Mouse (Mus musculus): ENCODE measurements around the gene Abhd6. TPM values are rescaled to one million over a fixed set of nuclear protein-coding genes. Genes with fewer than 3 reads are reported as not detected.

The Abhd6 gene
- polyA plus RNA-seq, 1 experiment from 2014 or later = 15.6 TPM

- 71% methylated on average over 5 of the region's 5 CpGs for WGBS
- ATAC-seq (ENCODE audit: low FRiP score) = no peak
- no peak overlapping the region for H3K27ac ChIP-seq (ENCODE audit: low read depth, low read length)
These were observed 11.5 kb upstream of the Abhd6 start for GRCm38 (mm10) chr14:7991108-7991776.

GRCm38 (mm10) chr14:7992158-7992557 lies 10.5 kb upstream of the Abhd6 start:
- WGBS = 77% methylated on average over 6 of the region's 6 CpGs
- no peak for ATAC-seq (ENCODE audit: low FRiP score)

More at GRCm38 (mm10) chr14:7991108-7991776, 11.5 kb upstream of the Abhd6 start:
- Histone ChIP-seq H3K4me1 (ENCODE audit: control insufficient read depth, insufficient read depth, low read length) (no peaks in the 10 kb centered on the region), H3K9me3 (ENCODE audit: control insufficient read depth, low read length) (no peaks in the 10 kb centered on the region), H3K36me3 (ENCODE audit: control insufficient read depth, insufficient read depth, low read length) (no peaks in the 10 kb centered on the region), H3K4me3 (ENCODE audit: low read depth, low read length) (no peak overlapping the region), H3K4me2 (no peak overlapping the region), H3K9ac (ENCODE audit: low read length) (no peak overlapping the region), H3K27me3 (ENCODE audit: control insufficient read depth, insufficient read depth, low read length) (no peaks in the 10 kb centered on the region)
- DNase-seq (ENCODE audit: low spot score, missing footprints) = no peak

GRCm38 (mm10) chr14:7994271-7994767 lies 8.4 kb upstream of the Abhd6 start, which contains the start of gene Dnase1l3:
Gene Dnase1l3 (minus strand): TSS chr14:7994573.
- 0 out of 2 replicates have a peak, but pooled peaks have one; percentile 20 for ATAC-seq (ENCODE audit: low FRiP score)

More at GRCm38 (mm10) chr14:7992158-7992557, 10.5 kb upstream of the Abhd6 start:
- Histone ChIP-seq H3K27ac (ENCODE audit: low read depth, low read length) (no peak overlapping the region), H3K9ac (ENCODE audit: low read length) (no peak overlapping the region), H3K4me2 (no peak overlapping the region), H3K4me3 (ENCODE audit: low read depth, low read length) (no peak overlapping the region), H3K27me3 (ENCODE audit: control insufficient read depth, insufficient read depth, low read length) (no peaks in the 10 kb centered on the region), H3K36me3 (ENCODE audit: control insufficient read depth, insufficient read depth, low read length) (no peaks in the 10 kb centered on the region), H3K9me3 (ENCODE audit: control insufficient read depth, low read length) (no peaks in the 10 kb centered on the region), H3K4me1 (ENCODE audit: control insufficient read depth, insufficient read depth, low read length) (no peaks in the 10 kb centered on the region)
- DNase-seq (ENCODE audit: low spot score, missing footprints) = no peak

DNA sequence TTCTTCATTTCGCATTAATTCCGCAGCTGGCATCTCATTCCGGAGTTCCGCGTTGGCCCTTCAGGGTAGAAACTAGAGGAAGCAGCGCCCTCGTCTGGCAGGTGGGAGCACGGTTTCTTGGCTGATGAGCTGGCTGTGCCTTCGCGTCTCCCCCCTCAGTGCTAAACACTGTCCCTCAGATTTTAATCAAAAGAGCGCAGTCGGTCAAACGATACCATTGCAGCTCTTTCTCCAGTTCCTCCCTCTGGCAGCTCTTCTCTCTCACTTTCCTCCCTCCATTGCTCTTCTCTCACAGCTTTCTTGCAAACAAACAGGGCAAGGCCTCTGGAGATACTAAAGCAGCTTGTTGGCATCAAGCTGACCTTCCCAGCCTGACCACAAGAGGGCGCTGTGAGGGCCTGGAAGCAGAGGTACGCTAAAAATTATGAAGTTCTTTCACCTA lies 5.4 kb upstream of the Abhd6 start:
- Histone ChIP-seq H3K4me2 (peak overlapping the region; percentile 39; the same call in 1 of the 2 replicates), H3K27me3 (ENCODE audit: control insufficient read depth, insufficient read depth, low read length) (peaks cover 16% of the 10 kb centered on the region), H3K9me3 (ENCODE audit: control insufficient read depth, low read length) (no peaks in the 10 kb centered on the region), H3K4me3 (ENCODE audit: low read depth, low read length) (peak overlapping the region; percentile 13; the same call in 1 of the 2 replicates), H3K9ac (ENCODE audit: low read length) (peak overlapping the region; percentile 52), H3K27ac (ENCODE audit: low read depth, low read length) (no peak overlapping the region), H3K36me3 (ENCODE audit: control insufficient read depth, insufficient read depth, low read length) (no peaks in the 10 kb centered on the region), H3K4me1 (ENCODE audit: control insufficient read depth, insufficient read depth, low read length) (0 out of 2 replicates have a peak, but pooled peaks cover under 1% of the 10 kb centered on the region)
- ATAC-seq (ENCODE audit: low FRiP score) (peak; percentile 69), DNase-seq (ENCODE audit: low spot score, missing footprints) (peak; percentile 98)
- 1% methylated on average over 15 of the region's 15 CpGs for WGBS

More at GRCm38 (mm10) chr14:7994271-7994767, 8.4 kb upstream of the Abhd6 start, which contains the start of gene Dnase1l3:
- H3K9ac ChIP-seq (ENCODE audit: low read length) = no peak within 1 kb of the TSS
- DNase-seq (ENCODE audit: low spot score, missing footprints) = no peak
- 74% methylated on average over 8 of the region's 8 CpGs for WGBS
- H3K9me3 ChIP-seq (ENCODE audit: control insufficient read depth, low read length) = no peaks in the 10 kb centered on the region
- H3K4me1 ChIP-seq (ENCODE audit: control insufficient read depth, insufficient read depth, low read length) = no peaks in the 10 kb centered on the region
- no peak within 1 kb of the TSS for H3K4me3 ChIP-seq (ENCODE audit: low read depth, low read length)
- H3K4me2 ChIP-seq = no peak within 1 kb of the TSS
- no peaks in the 10 kb centered on the region for H3K27me3 ChIP-seq (ENCODE audit: control insufficient read depth, insufficient read depth, low read length)
- no peaks in the 10 kb centered on the region for H3K36me3 ChIP-seq (ENCODE audit: control insufficient read depth, insufficient read depth, low read length)
- no peak within 1 kb of the TSS for H3K27ac ChIP-seq (ENCODE audit: low read depth, low read length)

GRCm38 (mm10) chr14:7999030-7999429 lies 3.7 kb upstream of the Abhd6 start:
- DNase-seq (ENCODE audit: low spot score, missing footprints) (no peak), ATAC-seq (ENCODE audit: low FRiP score) (no peak)
- H3K9me3 ChIP-seq (ENCODE audit: control insufficient read depth, low read length) = no peaks in the 10 kb centered on the region
- H3K27ac ChIP-seq (ENCODE audit: low read depth, low read length) = no peak overlapping the region
- H3K4me2 ChIP-seq = no peak overlapping the region
- no peaks in the 10 kb centered on the region for H3K36me3 ChIP-seq (ENCODE audit: control insufficient read depth, insufficient read depth, low read length)
- H3K4me3 ChIP-seq (ENCODE audit: low read depth, low read length) = no peak overlapping the region
- WGBS = 81% methylated on average over 3 of the region's 3 CpGs
- no peak overlapping the region for H3K9ac ChIP-seq (ENCODE audit: low read length)
- H3K4me1 ChIP-seq (ENCODE audit: control insufficient read depth, insufficient read depth, low read length) = peaks cover 9% of the 10 kb centered on the region; the same call in 1 of the 2 replicates
- peaks cover 20% of the 10 kb centered on the region for H3K27me3 ChIP-seq (ENCODE audit: control insufficient read depth, insufficient read depth, low read length)

DNA sequence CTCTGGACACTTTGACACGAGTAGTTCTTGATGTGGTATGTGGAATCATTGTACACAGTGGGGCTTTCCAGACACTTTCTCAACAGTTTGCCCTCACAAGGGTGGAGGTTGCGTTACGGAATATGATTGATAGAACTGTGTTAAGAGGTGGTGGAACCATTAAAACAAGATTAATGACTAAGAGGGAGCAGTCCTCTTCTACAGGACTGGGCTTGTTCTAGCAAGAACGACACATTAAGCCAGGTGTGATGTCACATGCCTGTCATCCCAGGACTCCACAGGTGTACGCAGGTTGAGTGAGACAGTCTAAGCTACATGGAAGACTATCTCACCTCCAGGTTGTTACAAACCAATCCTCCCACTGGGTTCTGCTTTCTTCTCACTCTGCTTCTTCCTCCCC lies 3.3 kb upstream of the Abhd6 start:
- 84% methylated on average over 5 of the region's 5 CpGs for WGBS

GRCm38 (mm10) chr14:8000247-8000646 lies 2.5 kb upstream of the Abhd6 start:
- Histone ChIP-seq H3K4me3 (ENCODE audit: low read depth, low read length) (no peak overlapping the region), H3K4me1 (ENCODE audit: control insufficient read depth, insufficient read depth, low read length) (peaks cover 9% of the 10 kb centered on the region; the same call in 1 of the 2 replicates), H3K36me3 (ENCODE audit: control insufficient read depth, insufficient read depth, low read length) (no peaks in the 10 kb centered on the region), H3K27ac (ENCODE audit: low read depth, low read length) (no peak overlapping the region), H3K27me3 (ENCODE audit: control insufficient read depth, insufficient read depth, low read length) (peaks cover 20% of the 10 kb centered on the region), H3K9me3 (ENCODE audit: control insufficient read depth, low read length) (no peaks in the 10 kb centered on the region), H3K9ac (ENCODE audit: low read length) (no peak overlapping the region), H3K4me2 (no peak overlapping the region)
- WGBS = 86% methylated on average over 5 of the region's 5 CpGs
- no peak for DNase-seq (ENCODE audit: low spot score, missing footprints)
- no peak for ATAC-seq (ENCODE audit: low FRiP score)

More for the DNA sequence above, 3.3 kb upstream of the Abhd6 start:
- H3K9ac ChIP-seq (ENCODE audit: low read length) = no peak overlapping the region
- no peaks in the 10 kb centered on the region for H3K36me3 ChIP-seq (ENCODE audit: control insufficient read depth, insufficient read depth, low read length)
- no peaks in the 10 kb centered on the region for H3K9me3 ChIP-seq (ENCODE audit: control insufficient read depth, low read length)
- ATAC-seq (ENCODE audit: low FRiP score) = no peak
- H3K27ac ChIP-seq (ENCODE audit: low read depth, low read length) = no peak overlapping the region
- no peak for DNase-seq (ENCODE audit: low spot score, missing footprints)
- peaks cover 20% of the 10 kb centered on the region for H3K27me3 ChIP-seq (ENCODE audit: control insufficient read depth, insufficient read depth, low read length)
- peaks cover 9% of the 10 kb centered on the region; the same call in 1 of the 2 replicates for H3K4me1 ChIP-seq (ENCODE audit: control insufficient read depth, insufficient read depth, low read length)
- H3K4me2 ChIP-seq = no peak overlapping the region
- H3K4me3 ChIP-seq (ENCODE audit: low read depth, low read length) = no peak overlapping the region

GRCm38 (mm10) chr14:8000831-8001685 lies 1.6 kb upstream of the Abhd6 start:
- DNase-seq (ENCODE audit: low spot score, missing footprints) (no peak), ATAC-seq (ENCODE audit: low FRiP score) (no peak)
- Histone ChIP-seq H3K9ac (ENCODE audit: low read length) (no peak overlapping the region), H3K27me3 (ENCODE audit: control insufficient read depth, insufficient read depth, low read length) (peaks cover 20% of the 10 kb centered on the region), H3K9me3 (ENCODE audit: control insufficient read depth, low read length) (no peaks in the 10 kb centered on the region), H3K4me2 (no peak overlapping the region), H3K4me1 (ENCODE audit: control insufficient read depth, insufficient read depth, low read length) (peaks cover 9% of the 10 kb centered on the region; the same call in 1 of the 2 replicates), H3K4me3 (ENCODE audit: low read depth, low read length) (no peak overlapping the region), H3K36me3 (ENCODE audit: control insufficient read depth, insufficient read depth, low read length) (no peaks in the 10 kb centered on the region), H3K27ac (ENCODE audit: low read depth, low read length) (no peak overlapping the region)
- WGBS = 27% methylated on average over 17 of the region's 17 CpGs

Data from midbrain, embryonic 11.5 days (tissue).